Mouse (Mus musculus): ENCODE measurements around the gene Setdb1. TPM values are rescaled to one million over a fixed set of nuclear protein-coding genes. Genes with fewer than 3 reads are reported as not detected.

Setdb1 gene
- total RNA-seq, 2 experiments from 2014 or later = 28.9 to 40.6 TPM

GRCm38 (mm10) chr3:95277149-95277551, 79.9 kb downstream of the Setdb1 start:
- no peak for ATAC-seq (replicated peaks; ENCODE audit: poor library complexity, severe bottlenecking)

GRCm38 (mm10) chr3:95276428-95276934, 80.5 kb downstream of the Setdb1 start:
- no peak; the same call in 1 of the 2 replicates for ATAC-seq (replicated peaks; ENCODE audit: poor library complexity, severe bottlenecking)

- no peak for ATAC-seq (replicated peaks; ENCODE audit: poor library complexity, severe bottlenecking)
Measured at GRCm38 (mm10) chr3:95275161-95275560, 81.8 kb downstream of the Setdb1 start.

GRCm38 (mm10) chr3:95274453-95274852, 82.5 kb downstream of the Setdb1 start:
- ATAC-seq (replicated peaks; ENCODE audit: poor library complexity, severe bottlenecking) = no peak

Other genes starting within 250 kb of the Setdb1 start
- gene Vps72, start 246.2 kb downstream of the Setdb1 start, total RNA-seq (2014; fragmentation: Nextera tagmentation) = 54.8 and 58.1 TPM in 2 replicates
- gene Vps72, start 246.2 kb downstream of the Setdb1 start, total RNA-seq (2017) = 50.0 and 62.4 TPM in 2 replicates
- 9.4 and 13.9 TPM in 2 replicates for gene Tmod4, start 232.7 kb downstream of the Setdb1 start, total RNA-seq (2014; fragmentation: Nextera tagmentation)
- gene Tmod4, start 232.7 kb downstream of the Setdb1 start, total RNA-seq (2017) = not detected in 2 replicates
- gene Scnm1, start 223.2 kb downstream of the Setdb1 start, total RNA-seq (2014; fragmentation: Nextera tagmentation) = 41.2 and 82.8 TPM in 2 replicates
- 53.1 and 64.1 TPM in 2 replicates for gene Scnm1, start 223.2 kb downstream of the Setdb1 start, total RNA-seq (2017)
- 3.1 and 4.3 TPM in 2 replicates for gene Lysmd1, start 223.1 kb downstream of the Setdb1 start, total RNA-seq (2014; fragmentation: Nextera tagmentation)
- gene Lysmd1, start 223.1 kb downstream of the Setdb1 start, total RNA-seq (2017) = 2.7 and 4.4 TPM in 2 replicates
- 30.5 and 40.2 TPM in 2 replicates for gene Tnfaip8l2, start 214.8 kb downstream of the Setdb1 start, total RNA-seq (2014; fragmentation: Nextera tagmentation)
- gene Tnfaip8l2, start 214.8 kb downstream of the Setdb1 start, total RNA-seq (2017) = 21.0 and 24.3 TPM in 2 replicates
- not detected in 2 replicates for gene Sema6c, start 196.7 kb downstream of the Setdb1 start, total RNA-seq (2014; fragmentation: Nextera tagmentation)
- gene Sema6c, start 196.7 kb downstream of the Setdb1 start, total RNA-seq (2017) = not detected in 2 replicates
- 36.0 and 54.3 TPM in 2 replicates for gene Gabpb2, start 139.3 kb downstream of the Setdb1 start, total RNA-seq (2014; fragmentation: Nextera tagmentation)
- gene Gabpb2, start 139.3 kb downstream of the Setdb1 start, total RNA-seq (2017) = 39.8 and 43.6 TPM in 2 replicates
- 93.6 and 99.1 TPM in 2 replicates for gene Cdc42se1, start 128.5 kb downstream of the Setdb1 start, total RNA-seq (2014; fragmentation: Nextera tagmentation)
- 43.0 and 61.6 TPM in 2 replicates for gene Cdc42se1, start 128.5 kb downstream of the Setdb1 start, total RNA-seq (2017)
- 3.2 and 6.9 TPM in 2 replicates for gene Mllt11, start 125.0 kb downstream of the Setdb1 start, total RNA-seq (2014; fragmentation: Nextera tagmentation)
- 1.7 and 1.9 TPM in 2 replicates for gene Mllt11, start 125.0 kb downstream of the Setdb1 start, total RNA-seq (2017)
- 1.0 TPM in 1 of 2 replicates, not detected in the other for gene Gm128, start 115.6 kb downstream of the Setdb1 start, total RNA-seq (2014; fragmentation: Nextera tagmentation)
- gene Gm128, start 115.6 kb downstream of the Setdb1 start, total RNA-seq (2017) = 0.22 and 1.8 TPM in 2 replicates
- 0.88 TPM in 1 of 2 replicates, not detected in the other for gene Bnipl, start 106.0 kb downstream of the Setdb1 start, total RNA-seq (2014; fragmentation: Nextera tagmentation)
- gene Bnipl, start 106.0 kb downstream of the Setdb1 start, total RNA-seq (2017) = not detected in 2 replicates
- gene Mindy1, start 75.9 kb downstream of the Setdb1 start, total RNA-seq (2014; fragmentation: Nextera tagmentation) = 26.9 and 56.5 TPM in 2 replicates
- gene Mindy1, start 75.9 kb downstream of the Setdb1 start, total RNA-seq (2017) = 22.8 and 30.0 TPM in 2 replicates
- gene Prune1, start 75.1 kb downstream of the Setdb1 start, total RNA-seq (2014; fragmentation: Nextera tagmentation) = 17.8 and 25.4 TPM in 2 replicates
- gene Prune1, start 75.1 kb downstream of the Setdb1 start, total RNA-seq (2017) = 9.3 and 11.3 TPM in 2 replicates
- gene Anxa9, start 50.0 kb downstream of the Setdb1 start, total RNA-seq (2014; fragmentation: Nextera tagmentation) = 15.5 and 18.0 TPM in 2 replicates
- 5.0 and 5.4 TPM in 2 replicates for gene Anxa9, start 50.0 kb downstream of the Setdb1 start, total RNA-seq (2017)
- 193 and 213 TPM in 2 replicates for gene Cers2, start 42.4 kb downstream of the Setdb1 start, total RNA-seq (2014; fragmentation: Nextera tagmentation)
- 87.8 and 88.6 TPM in 2 replicates for gene Cers2, start 42.4 kb downstream of the Setdb1 start, total RNA-seq (2017)
- gene 4930558C23Rik, start 45.6 kb upstream of the Setdb1 start, total RNA-seq (2014; fragmentation: Nextera tagmentation) = not detected in 2 replicates
- not detected in 2 replicates for gene 4930558C23Rik, start 45.6 kb upstream of the Setdb1 start, total RNA-seq (2017)
- gene Arnt, start 77.2 kb upstream of the Setdb1 start, total RNA-seq (2014; fragmentation: Nextera tagmentation) = 31.4 and 34.3 TPM in 2 replicates
- 14.7 and 17.1 TPM in 2 replicates for gene Arnt, start 77.2 kb upstream of the Setdb1 start, total RNA-seq (2017)
- gene Ctsk, start 142.1 kb upstream of the Setdb1 start, total RNA-seq (2014; fragmentation: Nextera tagmentation) = not detected in 2 replicates
- not detected in 2 replicates for gene Ctsk, start 142.1 kb upstream of the Setdb1 start, total RNA-seq (2017)
- gene Ctss, start 169.6 kb upstream of the Setdb1 start, total RNA-seq (2014; fragmentation: Nextera tagmentation) = 26.1 and 42.2 TPM in 2 replicates
- 74.5 and 94.5 TPM in 2 replicates for gene Ctss, start 169.6 kb upstream of the Setdb1 start, total RNA-seq (2017)
- not detected in 2 replicates for gene Hormad1, start 202.5 kb upstream of the Setdb1 start, total RNA-seq (2014; fragmentation: Nextera tagmentation)
- gene Hormad1, start 202.5 kb upstream of the Setdb1 start, total RNA-seq (2017) = not detected in 2 replicates
- 32.6 and 41.0 TPM in 2 replicates for gene Golph3l, start 231.7 kb upstream of the Setdb1 start, total RNA-seq (2014; fragmentation: Nextera tagmentation)
- gene Golph3l, start 231.7 kb upstream of the Setdb1 start, total RNA-seq (2017) = 48.4 and 54.8 TPM in 2 replicates

All from granulocyte monocyte progenitor cell, adult 5-6 weeks (primary cell).